Mouse (Mus musculus) ovary, adult 18-20 months (tissue): Measurements from ENCODE around the gene Rxrg.

ENCODE experiments used
- DNase-seq: peaks from one replicate; pipeline ENCODE4 v3.0.0; 2022; ENCODE audit warnings: low spot score, mixed read lengths

Gene Rxrg

DNA sequence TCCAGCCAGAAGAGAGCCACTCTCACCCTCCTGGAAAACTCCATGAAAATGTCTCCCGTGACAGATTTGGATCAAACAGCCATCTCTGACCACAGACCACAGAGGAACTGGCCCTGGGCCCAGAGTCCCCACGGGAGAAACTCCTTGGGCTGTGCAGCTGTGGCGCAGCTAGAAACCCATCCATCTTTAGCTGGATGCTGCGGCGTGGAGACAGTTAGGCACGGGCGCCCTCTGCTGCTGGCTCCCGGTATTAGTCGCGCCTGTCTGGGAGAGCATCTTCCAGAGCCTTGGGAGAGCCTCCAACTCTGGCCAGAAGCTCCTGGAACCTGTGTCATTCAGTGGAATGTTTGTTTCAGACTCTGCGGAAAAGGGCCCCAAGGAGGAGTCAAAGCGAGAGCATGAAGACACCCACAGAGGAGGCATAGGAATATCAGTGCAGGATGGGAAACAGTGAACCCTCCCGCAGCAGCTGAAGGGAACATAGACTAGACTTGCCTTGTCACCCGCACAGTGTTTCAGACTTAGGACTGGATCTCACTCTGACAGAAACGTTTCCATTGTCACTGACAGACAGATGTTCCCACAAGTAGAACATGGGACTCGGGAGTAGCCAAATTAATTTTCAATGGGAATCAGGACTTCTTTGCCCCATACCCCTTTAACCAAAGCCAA lies 46.8 kb downstream of the Rxrg start:
- peak; percentile 38 for DNase-seq

DNA sequence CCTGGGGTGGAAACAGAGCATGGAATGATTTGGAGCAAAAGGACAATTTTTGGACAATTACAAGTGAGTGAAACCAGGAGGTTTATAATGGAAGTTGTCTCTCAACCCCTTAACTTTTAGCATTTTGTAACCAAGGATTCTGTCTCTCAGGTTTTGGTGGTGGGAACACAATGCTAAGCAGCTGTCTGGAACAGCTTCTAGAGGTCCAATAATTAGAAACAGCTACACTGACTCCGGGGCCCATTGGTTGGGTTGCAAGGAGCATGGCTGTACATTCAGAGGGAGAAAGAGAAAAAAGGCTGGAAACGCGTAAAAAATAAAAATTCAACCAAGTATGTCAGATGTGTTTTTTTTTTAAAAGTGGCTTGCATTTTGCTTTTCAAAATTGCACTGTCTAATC lies 50.5 kb downstream of the Rxrg start:
- DNase-seq = no peak

DNA sequence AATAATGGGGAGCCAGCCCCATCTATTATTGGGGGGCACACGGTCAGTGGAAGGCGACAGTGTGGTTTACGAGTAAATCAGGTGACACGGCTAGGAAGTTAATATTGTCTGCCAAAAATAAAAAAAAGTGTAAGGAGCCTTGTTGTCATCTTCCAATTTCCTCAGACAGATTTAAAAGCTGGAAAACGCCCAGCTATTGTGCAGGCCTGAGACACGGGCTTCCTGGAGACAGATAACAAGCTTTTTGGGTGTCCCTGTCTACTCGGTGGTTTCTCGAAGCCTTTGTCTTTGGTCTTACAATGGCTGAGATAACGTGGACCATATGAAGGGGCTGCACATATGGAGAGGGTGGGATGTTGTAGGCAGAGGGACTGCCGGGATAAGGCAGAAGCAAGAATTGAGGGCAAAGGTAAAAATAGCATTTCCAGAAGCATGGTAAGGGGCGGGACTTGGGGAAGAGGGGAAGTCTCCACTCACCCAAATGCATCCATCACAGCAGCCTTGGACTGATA lies 51.0 kb downstream of the Rxrg start:
- no peak for DNase-seq

DNA sequence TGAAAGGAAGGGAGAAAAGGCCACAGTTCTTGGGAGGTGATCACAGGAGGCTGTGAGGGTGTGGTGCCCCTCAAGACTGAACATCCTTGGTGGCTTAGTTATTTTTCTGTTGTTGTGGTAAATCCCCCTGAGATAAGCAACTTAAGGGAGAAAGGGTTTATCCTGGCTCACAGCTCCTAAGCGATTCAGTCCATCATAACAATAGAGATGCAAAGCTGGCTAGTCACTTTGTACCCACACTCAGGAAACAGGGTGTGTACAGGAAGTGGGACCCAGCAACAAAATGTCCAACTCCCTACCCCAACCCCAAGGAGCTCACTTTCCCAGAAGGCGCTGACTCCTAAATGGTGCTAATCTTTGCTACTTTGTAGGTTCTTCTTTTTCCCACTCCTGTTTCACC lies 54.2 kb downstream of the Rxrg start:
- no peak for DNase-seq

DNA sequence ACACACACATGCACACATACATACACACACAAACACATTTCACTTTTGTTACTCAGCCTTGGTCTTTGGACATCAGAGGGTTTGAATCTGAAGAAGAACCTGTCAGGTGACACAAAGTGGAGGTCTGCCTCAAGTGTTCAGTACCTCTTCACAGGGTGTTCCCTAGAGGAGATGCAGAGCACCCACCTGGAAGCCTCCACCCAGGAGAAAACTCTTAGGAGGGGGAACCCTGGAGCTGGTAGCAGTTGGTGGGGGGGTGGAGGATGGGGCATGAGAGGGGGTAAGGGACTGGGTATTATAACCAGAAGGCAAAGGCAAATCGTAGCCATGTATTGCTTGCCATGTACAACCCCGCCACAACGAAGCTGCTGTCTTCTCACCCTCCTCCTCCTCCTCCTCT lies 60.9 kb downstream of the Rxrg start:
- DNase-seq = no peak

DNA sequence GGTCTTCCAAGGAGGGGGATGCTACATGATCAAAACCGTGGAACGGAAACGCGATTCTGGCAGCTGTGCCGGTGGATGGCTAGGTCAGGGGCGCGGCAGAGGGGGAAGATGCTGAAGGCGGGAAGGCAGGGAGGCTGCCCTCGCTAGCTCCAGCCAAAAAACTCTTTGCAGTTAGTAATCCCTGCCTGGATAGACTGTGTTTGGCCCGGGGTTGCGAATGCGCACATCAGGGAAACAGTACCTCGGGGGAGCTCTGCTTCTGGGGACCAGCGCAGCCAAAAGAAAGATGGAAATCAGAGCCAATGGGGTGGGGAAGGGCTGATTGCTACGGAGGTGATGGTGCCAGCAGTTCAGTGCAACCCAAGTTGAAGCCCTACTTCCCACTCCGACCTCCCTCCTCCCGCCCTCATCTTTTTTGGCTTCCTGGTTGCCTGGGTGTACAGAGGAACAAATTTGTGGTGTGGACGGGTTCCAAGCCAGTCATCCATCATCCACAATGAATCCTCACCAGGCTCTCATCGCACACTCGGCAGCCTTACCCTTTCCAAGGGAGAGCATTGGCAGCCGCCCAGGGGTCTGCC lies 62.4 kb downstream of the Rxrg start:
- DNase-seq = peak; percentile 60

DNA sequence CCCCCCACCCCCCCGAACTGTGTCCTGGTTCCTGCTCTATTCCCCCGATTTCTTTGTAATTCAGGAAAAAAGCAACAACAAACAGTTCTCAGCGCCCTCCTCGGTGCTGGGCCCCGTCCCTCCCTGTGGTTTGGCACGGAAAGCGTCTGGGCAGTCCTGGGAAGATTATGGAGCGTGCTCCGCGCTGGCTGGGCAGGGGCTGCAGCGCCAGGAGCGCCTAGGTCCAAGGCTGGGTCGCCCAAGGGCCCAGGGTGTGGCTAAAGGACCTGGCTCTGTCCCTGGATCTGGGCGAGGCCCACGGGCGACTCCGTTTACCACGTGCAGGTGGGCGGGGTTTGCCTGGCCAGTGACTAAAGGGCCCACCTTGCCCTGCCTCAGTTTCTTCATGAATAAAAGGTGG lies 62.9 kb downstream of the Rxrg start:
- peak; percentile 54 for DNase-seq

DNA sequence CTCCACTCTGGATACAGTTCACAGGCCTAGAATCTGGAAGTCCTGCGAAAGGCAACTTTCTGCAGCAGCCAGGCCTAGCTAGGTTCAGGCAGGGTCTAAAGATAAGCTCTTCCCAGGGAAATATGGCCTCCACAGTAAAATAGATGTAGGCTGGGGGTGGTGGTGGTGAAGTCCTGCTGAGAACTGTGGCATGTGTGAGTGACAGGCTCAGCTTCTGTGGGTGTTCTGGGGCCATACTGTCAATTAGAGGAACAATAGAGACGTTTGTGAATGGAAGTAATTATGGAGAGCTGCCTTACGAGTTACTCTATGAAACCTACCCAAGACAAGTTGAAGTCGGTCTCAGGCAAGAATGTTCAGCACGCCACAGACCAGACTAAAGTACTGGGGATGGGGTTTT lies 65.0 kb downstream of the Rxrg start:
- DNase-seq = no peak

DNA sequence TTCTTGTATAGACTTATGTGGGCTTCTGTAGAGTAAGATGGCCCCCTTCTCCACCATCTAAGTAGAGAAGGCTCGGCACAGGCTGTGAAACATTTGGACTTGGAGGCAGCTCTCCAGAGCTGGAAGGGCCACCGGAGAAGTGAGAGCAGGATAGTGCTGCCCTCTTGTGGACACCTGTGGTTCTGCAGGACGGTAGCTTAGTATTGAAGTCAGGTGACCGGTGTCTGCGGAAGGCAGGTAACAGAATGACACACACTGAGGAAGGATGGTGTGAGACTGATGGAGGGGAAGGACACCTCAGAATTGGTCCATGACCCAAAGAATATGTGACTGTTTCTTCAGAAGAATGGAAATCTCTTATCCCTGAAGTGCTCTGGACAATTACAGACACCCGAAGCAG lies 71.6 kb downstream of the Rxrg start:
- DNase-seq = no peak

DNA sequence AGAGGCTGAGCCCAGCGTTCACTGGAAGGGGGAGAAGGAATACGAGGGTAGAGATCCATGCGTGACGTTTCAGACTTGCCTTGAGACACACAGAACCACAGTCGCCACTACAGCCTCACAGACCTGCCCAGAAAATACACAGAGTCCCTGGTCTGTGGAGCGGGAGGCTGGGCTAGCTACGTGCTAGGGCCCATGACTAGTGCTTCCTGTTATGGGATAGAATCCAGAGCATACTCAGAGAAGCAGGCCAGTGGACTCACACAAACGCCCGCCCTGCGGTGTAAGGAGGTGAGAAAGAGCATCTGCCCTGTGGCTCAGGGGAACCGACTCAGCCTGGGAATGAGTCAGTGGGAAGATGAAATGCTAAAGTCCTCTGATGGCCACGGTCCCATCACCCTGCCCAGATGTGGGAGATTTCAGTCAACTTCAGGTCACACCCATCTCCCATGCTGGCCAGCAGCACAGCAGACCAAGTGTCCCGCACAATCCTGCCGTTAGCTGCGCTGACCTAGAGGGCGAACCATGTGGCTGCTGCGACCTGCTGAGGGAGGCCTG lies 74.3 kb downstream of the Rxrg start:
- no peak for DNase-seq

DNA sequence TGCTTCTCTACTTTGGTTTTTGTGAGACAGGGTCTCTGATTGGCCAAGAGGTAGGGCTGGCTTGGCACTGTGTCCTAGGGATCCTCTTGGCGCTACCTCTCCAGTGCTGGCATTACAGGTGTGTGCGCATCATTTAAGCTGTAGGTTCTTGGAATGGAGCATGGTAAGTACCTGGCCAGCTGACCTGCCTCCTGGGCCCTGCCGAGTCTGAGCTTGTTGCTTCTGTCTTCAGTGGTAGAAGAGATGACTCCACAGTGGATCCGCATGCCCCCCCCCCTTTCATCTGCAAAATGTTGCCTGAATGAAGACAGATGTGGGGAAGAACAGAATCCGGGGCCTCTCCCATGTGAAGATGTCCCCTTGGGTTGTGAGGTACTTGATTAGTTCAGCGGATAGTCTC lies 80.9 kb downstream of the Rxrg start:
- no peak for DNase-seq

DNA sequence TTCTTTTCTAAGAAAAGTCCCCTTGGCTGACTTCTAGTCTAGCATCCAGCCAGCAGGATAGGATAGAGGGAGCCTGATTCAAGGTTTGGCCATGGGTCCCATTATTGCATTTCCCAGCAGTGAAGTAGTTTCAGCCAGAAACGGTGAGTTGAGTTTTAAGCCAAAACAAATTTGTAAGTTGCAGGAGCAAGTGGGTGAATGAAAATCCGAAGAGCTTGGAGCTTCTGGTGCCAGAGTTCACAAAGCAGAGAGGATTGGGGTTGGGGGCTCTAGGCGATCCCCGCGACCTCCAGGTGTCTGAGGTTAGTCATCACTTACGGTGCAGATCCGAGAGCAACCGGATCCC lies 89.8 kb downstream of the Rxrg start:
- DNase-seq = no peak

DNA sequence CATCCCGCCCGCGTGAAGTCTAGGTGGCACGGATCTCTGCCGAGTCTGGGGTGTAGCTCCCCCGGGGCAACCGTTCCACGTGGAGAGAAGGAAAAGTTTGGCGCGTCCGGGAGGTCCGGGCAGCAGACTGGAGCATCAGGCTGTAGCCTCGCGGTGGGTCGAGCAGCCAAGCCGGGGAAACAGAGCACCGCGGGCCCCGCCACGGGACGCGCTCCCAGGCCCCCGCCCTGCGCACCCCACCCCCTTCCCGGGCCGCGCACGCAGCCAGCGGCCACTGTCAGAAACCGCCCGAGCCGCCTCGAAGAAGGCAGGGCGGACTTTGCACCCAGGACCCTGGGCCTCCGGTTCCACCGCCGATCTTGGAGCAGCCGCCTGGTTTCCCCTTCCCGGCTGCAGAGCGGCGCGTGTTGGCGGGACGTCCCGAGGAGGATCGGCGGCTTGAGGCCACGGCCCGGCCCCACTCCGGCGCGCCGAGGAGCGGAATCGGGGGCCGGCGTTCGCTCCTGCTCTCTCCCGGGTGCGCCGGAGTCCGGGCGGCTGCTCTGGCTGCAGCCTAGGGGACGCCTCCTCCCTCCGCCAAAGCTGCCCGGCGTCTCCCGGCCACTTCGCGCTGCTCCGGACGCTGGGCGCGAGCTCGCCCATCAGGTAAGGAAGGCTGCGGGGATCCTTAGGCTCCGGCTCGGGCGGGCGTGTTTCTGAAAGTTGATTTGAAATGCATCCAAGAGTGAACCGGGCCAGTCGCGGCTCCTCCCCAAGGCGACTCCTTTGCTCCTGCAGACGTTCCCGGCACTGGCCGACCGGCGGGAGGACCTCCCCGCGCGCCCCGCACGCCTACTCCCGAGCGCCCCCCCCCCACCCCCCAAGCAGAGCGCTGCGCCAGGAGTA lies 90.4 kb downstream of the Rxrg start:
- DNase-seq = no peak

DNA sequence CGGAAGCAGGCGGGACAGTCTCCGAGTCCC lies 90.9 kb downstream of the Rxrg start, which contains the start of gene Lmx1a:
Gene Lmx1a (plus strand): TSS at position 6 of the 30 bp plus-strand sequence.
- no peak for DNase-seq
